Mouse (Mus musculus): ENCODE data around the gene Ankfy1. TPM values are rescaled to one million over a fixed set of nuclear protein-coding genes. Genes with fewer than 3 reads are reported as not detected.
A peak's percentile ranks its signal among the peaks of the same experiment; 100 is the strongest.

Ankfy1 gene
- polyA plus RNA-seq, 1 experiment from 2014 or later: 5.0 TPM

DNA sequence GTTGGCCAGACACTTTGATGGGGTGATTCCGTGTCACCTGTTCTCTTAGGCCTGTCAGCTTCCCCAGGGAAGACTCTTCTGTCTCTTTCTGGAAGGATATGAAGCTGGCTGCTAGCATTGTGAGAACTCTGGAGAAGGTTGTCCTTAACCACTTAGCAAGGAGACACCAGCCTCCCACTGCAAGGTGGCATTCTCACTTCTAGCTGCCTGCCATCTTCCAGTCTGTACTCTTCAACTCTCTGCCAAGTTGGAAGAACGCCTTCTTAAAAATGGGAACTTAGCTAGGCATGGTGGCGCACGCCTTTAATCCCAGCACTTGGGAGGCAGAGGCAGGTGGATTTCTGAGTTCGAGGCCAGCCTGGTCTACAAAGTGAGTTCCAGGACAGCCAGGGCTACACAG is 123.9 kb downstream of the Ankfy1 start:
- TF ChIP-seq EP300 (IDR thresholded peaks at IDR 0.05; ENCODE audit: low read depth) (no peak), CTCF (IDR thresholded peaks at IDR 0.05; ENCODE audit: low read depth) (no peak)
- H3K4me3 ChIP-seq (ENCODE audit: low read depth, low read length): no peak overlapping the region
- no peak overlapping the region for H3K4me2 ChIP-seq (ENCODE audit: low read depth, low read length)
- DNase-seq (no peak), ATAC-seq (no peak)
- no peaks in the 10 kb centered on the region for H3K9me3 ChIP-seq (ENCODE audit: low read length)
- H3K4me1 ChIP-seq (ENCODE audit: insufficient read depth): 0 out of 2 replicates have a peak, but pooled peaks cover 2% of the 10 kb centered on the region
- H3K9ac ChIP-seq (replicated peaks): no peak overlapping the region
- no peaks in the 10 kb centered on the region for H3K27me3 ChIP-seq (ENCODE audit: insufficient read depth, low read length)
- 97% methylated on average over 5 of the region's 5 CpGs for WGBS (ENCODE audit: insufficient replicate concordance)
- H3K27ac ChIP-seq (ENCODE audit: low read depth): no peak overlapping the region
- peaks cover 6% of the 10 kb centered on the region for H3K36me3 ChIP-seq (replicated peaks; ENCODE audit: insufficient read depth, low read length)

DNA sequence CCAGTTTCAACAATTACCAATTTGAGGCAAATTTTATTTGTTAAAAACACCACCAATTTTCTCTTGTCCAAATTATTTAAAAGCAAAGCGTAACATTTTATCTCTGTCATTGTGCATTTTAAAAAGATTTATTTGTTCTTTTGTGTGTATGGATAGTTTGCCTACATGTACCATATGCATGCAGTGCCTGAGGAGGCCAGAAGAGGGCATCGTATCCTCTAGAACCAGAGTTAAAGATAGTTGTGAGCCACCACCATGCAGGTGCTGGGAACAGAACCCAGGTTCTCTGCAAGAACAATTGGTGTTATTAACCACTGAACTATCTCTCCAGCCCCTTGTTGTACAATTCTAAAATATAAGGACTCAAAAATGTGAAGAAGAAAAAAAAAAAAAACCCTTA is 124.4 kb downstream of the Ankfy1 start:
- H3K4me2 ChIP-seq (ENCODE audit: low read depth, low read length): no peak overlapping the region
- DNase-seq (no peak), ATAC-seq (no peak)
- TF ChIP-seq CTCF (IDR thresholded peaks at IDR 0.05; ENCODE audit: low read depth) (peak; percentile 48), EP300 (IDR thresholded peaks at IDR 0.05; ENCODE audit: low read depth) (no peak)
- 0 out of 2 replicates have a peak, but pooled peaks cover 2% of the 10 kb centered on the region for H3K4me1 ChIP-seq (ENCODE audit: insufficient read depth)
- H3K9me3 ChIP-seq (ENCODE audit: low read length): no peaks in the 10 kb centered on the region
- peaks cover 11% of the 10 kb centered on the region for H3K36me3 ChIP-seq (replicated peaks; ENCODE audit: insufficient read depth, low read length)
- H3K27me3 ChIP-seq (ENCODE audit: insufficient read depth, low read length): no peaks in the 10 kb centered on the region
- no peak overlapping the region for H3K4me3 ChIP-seq (ENCODE audit: low read depth, low read length)
- H3K27ac ChIP-seq (ENCODE audit: low read depth): no peak overlapping the region
- no peak overlapping the region for H3K9ac ChIP-seq (replicated peaks)
- 79% methylated on average over 2 of the region's 2 CpGs for WGBS (ENCODE audit: insufficient replicate concordance)

GRCm38 (mm10) chr11:72816859-72817258 is 127.1 kb downstream of the Ankfy1 start:
- Histone ChIP-seq H3K9ac (replicated peaks) (no peak overlapping the region), H3K36me3 (replicated peaks; ENCODE audit: insufficient read depth, low read length) (peaks cover 29% of the 10 kb centered on the region), H3K27ac (ENCODE audit: low read depth) (no peak overlapping the region), H3K4me2 (ENCODE audit: low read depth, low read length) (no peak overlapping the region), H3K9me3 (ENCODE audit: low read length) (no peaks in the 10 kb centered on the region), H3K27me3 (ENCODE audit: insufficient read depth, low read length) (no peaks in the 10 kb centered on the region), H3K4me1 (ENCODE audit: insufficient read depth) (0 out of 2 replicates have a peak, but pooled peaks cover 2% of the 10 kb centered on the region), H3K4me3 (ENCODE audit: low read depth, low read length) (no peak overlapping the region)
- ATAC-seq (no peak), DNase-seq (no peak)
- TF ChIP-seq CTCF (IDR thresholded peaks at IDR 0.05; ENCODE audit: low read depth): no peak
- whole genome bisulfite sequencing (ENCODE audit: insufficient replicate concordance): 65% methylated on average over 1 of the region's 1 CpGs

DNA sequence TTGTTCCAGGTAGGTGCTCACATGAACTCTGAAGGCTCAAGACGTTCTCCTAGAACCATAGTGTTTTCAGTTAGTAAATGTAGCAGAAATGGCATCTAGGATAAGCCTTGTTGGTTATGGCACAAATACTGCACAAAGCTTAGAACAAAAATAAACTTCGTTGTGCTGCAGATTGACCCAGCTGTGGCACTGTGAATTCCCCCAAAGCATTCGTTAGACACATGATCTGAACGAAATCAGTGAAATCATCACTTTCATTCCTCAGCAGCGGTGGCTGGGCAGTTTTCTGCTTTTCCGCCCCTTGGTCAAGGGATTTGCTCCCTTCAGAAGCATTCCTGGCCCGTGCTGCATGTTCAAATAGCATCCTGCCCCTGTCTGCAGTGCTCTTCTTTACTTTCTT is 128.3 kb downstream of the Ankfy1 start:
- H3K9me3 ChIP-seq (ENCODE audit: low read length): no peaks in the 10 kb centered on the region
- 89% methylated on average over 7 of the region's 7 CpGs for WGBS (ENCODE audit: insufficient replicate concordance)
- no peaks in the 10 kb centered on the region for H3K27me3 ChIP-seq (ENCODE audit: insufficient read depth, low read length)
- H3K9ac ChIP-seq (replicated peaks): no peak overlapping the region
- 0 out of 2 replicates have a peak, but pooled peaks cover 2% of the 10 kb centered on the region for H3K4me1 ChIP-seq (ENCODE audit: insufficient read depth)
- TF ChIP-seq CTCF (IDR thresholded peaks at IDR 0.05; ENCODE audit: low read depth) (no peak), EP300 (IDR thresholded peaks at IDR 0.05; ENCODE audit: low read depth) (no peak)
- DNase-seq (no peak), ATAC-seq (no peak)
- H3K36me3 ChIP-seq (replicated peaks; ENCODE audit: insufficient read depth, low read length): peaks cover 38% of the 10 kb centered on the region
- H3K4me3 ChIP-seq (ENCODE audit: low read depth, low read length): no peak overlapping the region
- no peak overlapping the region for H3K27ac ChIP-seq (ENCODE audit: low read depth)
- H3K4me2 ChIP-seq (ENCODE audit: low read depth, low read length): no peak overlapping the region

DNA sequence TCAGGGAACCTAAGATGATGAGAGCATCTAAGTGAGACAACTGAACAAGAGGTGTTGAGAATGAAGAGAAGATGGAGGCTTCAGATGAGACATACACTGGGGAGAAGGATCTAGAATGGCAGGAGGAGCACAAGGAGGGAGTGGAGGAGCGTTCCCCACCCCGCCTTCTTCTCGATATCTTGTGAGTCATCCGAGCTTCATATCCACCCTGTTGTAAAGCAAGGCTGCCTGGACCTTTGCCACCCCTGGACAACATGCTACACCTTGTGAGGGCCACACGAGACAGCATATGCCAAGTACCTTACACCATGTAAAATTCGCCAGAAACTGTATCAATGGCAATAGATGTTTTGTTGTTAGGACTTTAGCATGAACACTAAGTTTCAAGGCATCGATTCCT is 131.2 kb downstream of the Ankfy1 start:
- DNase-seq: no peak
- H3K4me1 ChIP-seq (ENCODE audit: insufficient read depth): no peaks in the 10 kb centered on the region
- 90% methylated on average over 7 of the region's 7 CpGs for WGBS (ENCODE audit: insufficient replicate concordance)
- H3K4me2 ChIP-seq (ENCODE audit: low read depth, low read length): no peak overlapping the region
- H3K27ac ChIP-seq (ENCODE audit: low read depth): no peak overlapping the region
- no peak overlapping the region for H3K9ac ChIP-seq (replicated peaks)
- no peaks in the 10 kb centered on the region for H3K27me3 ChIP-seq (ENCODE audit: insufficient read depth, low read length)
- H3K36me3 ChIP-seq (replicated peaks; ENCODE audit: insufficient read depth, low read length): peaks cover 59% of the 10 kb centered on the region
- H3K4me3 ChIP-seq (ENCODE audit: low read depth, low read length): no peak overlapping the region
- TF ChIP-seq CTCF (IDR thresholded peaks at IDR 0.05; ENCODE audit: low read depth): no peak
- no peak for TF ChIP-seq EP300 (IDR thresholded peaks at IDR 0.05; ENCODE audit: low read depth)
- no peak for ATAC-seq
- H3K9me3 ChIP-seq (ENCODE audit: low read length): no peaks in the 10 kb centered on the region

Small RNA genes lying within 50 kb of the gene (microRNA-seq; reads per million reads assigned to microRNA genes)
- gene Gm25678: not detected

Other genes starting within 250 kb of the Ankfy1 start
- 40.2 and 44.5 TPM in 2 replicates for gene Mybbp1a, start 248.7 kb upstream of the Ankfy1 start, polyA plus RNA-seq (2015; fragmentation: Nextera tagmentation; extraction: Ambion mirVana)
- gene Spns2, start 200.1 kb upstream of the Ankfy1 start, polyA plus RNA-seq (2015; fragmentation: Nextera tagmentation; extraction: Ambion mirVana): 4.1 and 4.9 TPM in 2 replicates
- 1.8 and 1.9 TPM in 2 replicates for gene Spns3, start 139.5 kb upstream of the Ankfy1 start, polyA plus RNA-seq (2015; fragmentation: Nextera tagmentation; extraction: Ambion mirVana)
- 28.1 and 28.6 TPM in 2 replicates for gene Ube2g1, start 82.7 kb upstream of the Ankfy1 start, polyA plus RNA-seq (2015; fragmentation: Nextera tagmentation; extraction: Ambion mirVana)
- gene Cyb5d2, start 106.1 kb downstream of the Ankfy1 start, polyA plus RNA-seq (2015; fragmentation: Nextera tagmentation; extraction: Ambion mirVana): 4.1 TPM in 2 replicates
- gene Zzef1, start 106.2 kb downstream of the Ankfy1 start, polyA plus RNA-seq (2015; fragmentation: Nextera tagmentation; extraction: Ambion mirVana): 3.0 and 3.5 TPM in 2 replicates